Mouse (Mus musculus) bone marrow, adult 2 months (tissue): ENCODE data around the gene Usp38. TPM values are rescaled to one million over a fixed set of nuclear protein-coding genes. Genes with fewer than 3 reads are reported as not detected.
A peak's percentile ranks its signal among the peaks of the same experiment; 100 is the strongest.

Experiments
- H3K27ac ChIP-seq: fragments of 200-500 bp; 2 replicates; pipeline ENCODE4 v1.5.1; 2012; ENCODE audit warnings: low read depth, mild to moderate bottlenecking, control low read depth, inconsistent platforms, low read length; ENCODE audit not compliant: control insufficient read depth, poor library complexity, insufficient read depth
- H3K4me1 ChIP-seq: fragments of 200-500 bp; 2 replicates; pipeline ENCODE4 v1.6.1; 2011; ENCODE audit warnings: low read length; ENCODE audit not compliant: control insufficient read depth, insufficient read depth
- H3K4me3 ChIP-seq: fragments of 200-500 bp; replicated peaks from 2 replicates; pipeline ENCODE3; 2011; ENCODE audit warnings: mild to moderate bottlenecking, low read depth, low read length, control low read depth; ENCODE audit not compliant: control insufficient read depth
- CTCF ChIP-seq: fragments of 200-500 bp; IDR thresholded peaks from 2 replicates; pipeline ENCODE4 v1.5.1; 2011; ENCODE audit warnings: low read length, control low read depth; ENCODE audit not compliant: control insufficient read depth, insufficient read depth
- POLR2A ChIP-seq: fragments of 200-500 bp; IDR thresholded peaks from 2 replicates; pipeline ENCODE4 v1.6.1; 2011; ENCODE audit warnings: low read depth, mild to moderate bottlenecking, control low read depth, low read length, borderline replicate concordance; ENCODE audit not compliant: control insufficient read depth
- WGBS: fragments of 180-500 bp; shearing (Covaris S2); methylation state at CpG from one replicate; pipeline ENCODE4 v1.1.7; 2018; 5-methylcytosine and 5-hydroxymethylcytosine counted together
- polyA plus RNA-seq: library from polyadenylated mRNA; stranded (reverse); fragments of >200 nt; gene quantifications from 2 replicates; pipeline ENCODE4 v1.2.4, GENCODE M21; 2011; ENCODE audit warnings: low replicate concordance; ENCODE audit not compliant: missing spikeins, insufficient read depth, insufficient read length

Gene Usp38
- polyA plus RNA-seq, 1 experiment: 6.7 TPM

DNA sequence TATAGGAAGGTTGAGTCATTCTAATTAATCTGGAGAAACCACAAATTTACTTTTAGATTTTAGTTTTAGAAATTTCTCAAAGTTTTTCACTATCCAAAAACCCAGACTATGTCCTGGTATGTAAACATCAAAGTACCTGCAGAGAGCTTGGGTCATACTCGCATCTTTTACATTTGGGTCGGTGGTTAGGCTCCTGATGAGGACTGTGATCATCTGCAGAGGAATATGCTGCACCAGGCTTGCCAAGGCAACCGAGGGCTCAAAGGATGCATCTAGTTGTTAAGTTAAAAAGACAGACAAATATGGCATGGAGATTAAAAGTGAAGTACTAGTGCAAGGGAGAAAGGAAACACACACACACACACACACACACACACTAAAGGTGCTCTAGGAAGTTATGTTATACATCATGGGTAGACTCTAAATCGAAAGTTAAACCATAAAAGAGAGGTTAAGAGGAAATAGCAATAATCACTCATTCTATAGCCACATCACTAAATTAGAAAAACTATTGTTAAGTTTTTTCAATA, 2.6 kb downstream of the Usp38 start:
- H3K27ac ChIP-seq: no peak overlapping the region
- TF ChIP-seq CTCF (no peak), POLR2A (no peak)
- H3K4me1 ChIP-seq: no peaks in the 10 kb centered on the region; the same call in 1 of the 2 replicates
- peak overlapping the region; percentile 56 for H3K4me3 ChIP-seq
- WGBS: 17% methylated on average over 4 of the region's 4 CpGs

- TF ChIP-seq CTCF (no peak), POLR2A (no peak)
- Histone ChIP-seq H3K4me3 (no peak overlapping the region), H3K27ac (no peak overlapping the region), H3K4me1 (no peaks in the 10 kb centered on the region; the same call in 1 of the 2 replicates)
- WGBS: 13% methylated on average over 5 of the region's 5 CpGs
Measured at GRCm38 (mm10) chr8:81010386-81010785, 4.3 kb downstream of the Usp38 start.

DNA sequence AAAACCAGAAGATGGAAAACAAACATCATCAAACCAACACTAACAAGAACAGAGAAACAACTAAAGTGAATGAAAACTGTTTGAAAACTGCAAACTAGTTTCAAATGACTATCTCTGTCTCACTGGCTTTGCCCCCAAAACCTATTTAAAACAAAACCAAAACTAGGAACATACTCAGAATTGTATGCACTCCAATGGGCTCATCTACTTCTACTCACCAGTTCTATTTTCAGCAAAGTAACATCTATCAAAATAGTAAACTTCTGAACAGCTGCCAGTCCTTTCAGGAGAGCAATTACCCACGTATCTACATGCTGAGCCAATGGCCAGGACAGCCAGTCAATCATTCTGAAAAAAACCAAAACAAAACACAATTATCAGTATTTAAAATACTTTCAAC, 9.6 kb downstream of the Usp38 start:
- TF ChIP-seq POLR2A (no peak), CTCF (no peak)
- Histone ChIP-seq H3K4me1 (no peaks in the 10 kb centered on the region; the same call in 1 of the 2 replicates), H3K4me3 (no peak overlapping the region), H3K27ac (no peak overlapping the region)
- WGBS: 73% methylated on average over 1 of the region's 1 CpGs

GRCm38 (mm10) chr8:80996632-80997031, 18.1 kb downstream of the Usp38 start:
- Histone ChIP-seq H3K4me3 (no peak overlapping the region), H3K4me1 (no peaks in the 10 kb centered on the region), H3K27ac (no peak overlapping the region)
- no peak for TF ChIP-seq CTCF
- TF ChIP-seq POLR2A: no peak
- 5% methylated on average over 1 of the region's 1 CpGs for WGBS

DNA sequence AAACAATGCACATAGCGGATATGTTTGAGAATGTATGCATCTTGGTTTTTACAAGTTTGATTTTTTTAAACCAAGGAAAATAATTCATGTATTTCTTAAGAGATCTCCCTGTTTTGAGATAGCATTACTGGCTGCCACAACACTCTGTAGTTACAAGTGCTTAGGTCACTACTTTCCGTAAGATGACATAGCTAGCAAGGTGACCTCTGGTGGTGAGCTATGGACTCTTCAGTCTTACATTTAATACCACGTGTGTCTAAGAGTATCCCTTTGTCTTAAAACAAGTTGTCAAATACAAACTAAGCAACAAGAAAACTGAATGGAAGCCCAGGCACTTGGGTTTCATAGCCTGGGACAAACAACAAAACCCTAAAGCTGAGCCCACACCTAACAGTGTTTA, 22.8 kb downstream of the Usp38 start:
- Histone ChIP-seq H3K4me1 (no peaks in the 10 kb centered on the region), H3K27ac (no peak overlapping the region), H3K4me3 (no peak overlapping the region)
- WGBS: 58% methylated on average over 3 of the region's 3 CpGs
- no peak for TF ChIP-seq CTCF
- TF ChIP-seq POLR2A: no peak

GRCm38 (mm10) chr8:80982829-80983228, 31.9 kb downstream of the Usp38 start:
- no peak overlapping the region for H3K27ac ChIP-seq
- WGBS: 50% methylated on average over 4 of the region's 4 CpGs
- TF ChIP-seq POLR2A (no peak), CTCF (no peak)
- no peaks in the 10 kb centered on the region; the same call in 1 of the 2 replicates for H3K4me1 ChIP-seq
- no peak overlapping the region for H3K4me3 ChIP-seq

GRCm38 (mm10) chr8:80981696-80982095, 33.0 kb downstream of the Usp38 start:
- no peaks in the 10 kb centered on the region; the same call in 1 of the 2 replicates for H3K4me1 ChIP-seq
- 29% methylated on average over 9 of the region's 9 CpGs for WGBS
- no peak for TF ChIP-seq POLR2A
- TF ChIP-seq CTCF: no peak
- no peak overlapping the region for H3K4me3 ChIP-seq
- H3K27ac ChIP-seq: no peak overlapping the region

- Histone ChIP-seq H3K4me3 (no peak overlapping the region), H3K27ac (no peak overlapping the region), H3K4me1 (no peaks in the 10 kb centered on the region; the same call in 1 of the 2 replicates)
- TF ChIP-seq POLR2A (no peak), CTCF (no peak)
- 85% methylated on average over 4 of the region's 4 CpGs for WGBS
Measured at GRCm38 (mm10) chr8:80980063-80980462, 34.7 kb downstream of the Usp38 start.

- H3K27ac ChIP-seq: no peak overlapping the region
- TF ChIP-seq POLR2A (no peak), CTCF (no peak)
- H3K4me3 ChIP-seq: no peak overlapping the region
- 3% methylated on average over 1 of the region's 1 CpGs for WGBS
- no peaks in the 10 kb centered on the region; the same call in 1 of the 2 replicates for H3K4me1 ChIP-seq
Measured at GRCm38 (mm10) chr8:80977231-80977630, 37.5 kb downstream of the Usp38 start.
